Mouse (Mus musculus): Measurements from ENCODE around the gene Kbtbd12. TPM values are rescaled to one million over a fixed set of nuclear protein-coding genes. Genes with fewer than 3 reads are reported as not detected.

Gene Kbtbd12
- polyA plus RNA-seq, 1 experiment from 2014 or later: not detected

- no peak overlapping the region for H3K4me2 ChIP-seq (ENCODE audit: low read depth)
- DNase-seq (ENCODE audit: low spot score): peak; percentile 64
- no peaks in the 10 kb centered on the region for H3K36me3 ChIP-seq (ENCODE audit: control insufficient read depth, insufficient read depth, low read length)
- H3K9me3 ChIP-seq (ENCODE audit: control insufficient read depth, low read length): no peaks in the 10 kb centered on the region
- no peaks in the 10 kb centered on the region for H3K4me1 ChIP-seq (ENCODE audit: control insufficient read depth, insufficient read depth, low read length)
- H3K27me3 ChIP-seq (ENCODE audit: control insufficient read depth, insufficient read depth, low read length): peaks cover 10% of the 10 kb centered on the region; the same call in 1 of the 2 replicates
- H3K4me3 ChIP-seq (ENCODE audit: low read depth, low read length): no peak overlapping the region
- no peak overlapping the region for H3K9ac ChIP-seq (ENCODE audit: low read length)
- 30% methylated on average over 4 of the region's 4 CpGs for whole genome bisulfite sequencing
- no peak overlapping the region for H3K27ac ChIP-seq (ENCODE audit: low read depth, low read length)
- no peak for ATAC-seq (ENCODE audit: insufficient read depth, low FRiP score, low TSS enrichment)
Measured at GRCm38 (mm10) chr6:88549137-88549814, 88.5 kb downstream of the Kbtbd12 start.

GRCm38 (mm10) chr6:88548405-88549049, 89.2 kb downstream of the Kbtbd12 start:
- Histone ChIP-seq H3K4me1 (ENCODE audit: control insufficient read depth, insufficient read depth, low read length) (no peaks in the 10 kb centered on the region), H3K36me3 (ENCODE audit: control insufficient read depth, insufficient read depth, low read length) (no peaks in the 10 kb centered on the region), H3K4me3 (ENCODE audit: low read depth, low read length) (no peak overlapping the region), H3K27me3 (ENCODE audit: control insufficient read depth, insufficient read depth, low read length) (peaks cover 10% of the 10 kb centered on the region; the same call in 1 of the 2 replicates), H3K4me2 (ENCODE audit: low read depth) (no peak overlapping the region), H3K27ac (ENCODE audit: low read depth, low read length) (no peak overlapping the region), H3K9me3 (ENCODE audit: control insufficient read depth, low read length) (no peaks in the 10 kb centered on the region), H3K9ac (ENCODE audit: low read length) (no peak overlapping the region)
- ATAC-seq (ENCODE audit: insufficient read depth, low FRiP score, low TSS enrichment) (no peak), DNase-seq (ENCODE audit: low spot score) (no peak)
- 81% methylated on average over 10 of the region's 10 CpGs for whole genome bisulfite sequencing

- DNase-seq (ENCODE audit: low spot score): no peak
- Histone ChIP-seq H3K27ac (ENCODE audit: low read depth, low read length) (no peak overlapping the region), H3K9ac (ENCODE audit: low read length) (peak overlapping the region; percentile 49; the same call in 1 of the 2 replicates), H3K4me1 (ENCODE audit: control insufficient read depth, insufficient read depth, low read length) (no peaks in the 10 kb centered on the region), H3K4me3 (ENCODE audit: low read depth, low read length) (no peak overlapping the region), H3K27me3 (ENCODE audit: control insufficient read depth, insufficient read depth, low read length) (peaks cover 10% of the 10 kb centered on the region; the same call in 1 of the 2 replicates), H3K36me3 (ENCODE audit: control insufficient read depth, insufficient read depth, low read length) (no peaks in the 10 kb centered on the region), H3K9me3 (ENCODE audit: control insufficient read depth, low read length) (no peaks in the 10 kb centered on the region), H3K4me2 (ENCODE audit: low read depth) (no peak overlapping the region)
- ATAC-seq (ENCODE audit: insufficient read depth, low FRiP score, low TSS enrichment): no peak
- WGBS: 31% methylated on average over 10 of the region's 10 CpGs
Measured at GRCm38 (mm10) chr6:88545397-88545790, 92.4 kb downstream of the Kbtbd12 start.

GRCm38 (mm10) chr6:88544644-88545396, 92.9 kb downstream of the Kbtbd12 start:
- ATAC-seq (ENCODE audit: insufficient read depth, low FRiP score, low TSS enrichment): no peak
- Histone ChIP-seq H3K9ac (ENCODE audit: low read length) (peak overlapping the region; percentile 49; the same call in 1 of the 2 replicates), H3K27ac (ENCODE audit: low read depth, low read length) (no peak overlapping the region), H3K36me3 (ENCODE audit: control insufficient read depth, insufficient read depth, low read length) (no peaks in the 10 kb centered on the region), H3K4me1 (ENCODE audit: control insufficient read depth, insufficient read depth, low read length) (no peaks in the 10 kb centered on the region), H3K4me2 (ENCODE audit: low read depth) (no peak overlapping the region), H3K9me3 (ENCODE audit: control insufficient read depth, low read length) (no peaks in the 10 kb centered on the region), H3K4me3 (ENCODE audit: low read depth, low read length) (no peak overlapping the region), H3K27me3 (ENCODE audit: control insufficient read depth, insufficient read depth, low read length) (peaks cover 10% of the 10 kb centered on the region; the same call in 1 of the 2 replicates)
- 43% methylated on average over 11 of the region's 11 CpGs for WGBS
- DNase-seq (ENCODE audit: low spot score): no peak

- Histone ChIP-seq H3K27me3 (ENCODE audit: control insufficient read depth, insufficient read depth, low read length) (peaks cover 10% of the 10 kb centered on the region; the same call in 1 of the 2 replicates), H3K4me3 (ENCODE audit: low read depth, low read length) (no peak overlapping the region), H3K4me1 (ENCODE audit: control insufficient read depth, insufficient read depth, low read length) (no peaks in the 10 kb centered on the region), H3K4me2 (ENCODE audit: low read depth) (no peak overlapping the region), H3K27ac (ENCODE audit: low read depth, low read length) (no peak overlapping the region), H3K9me3 (ENCODE audit: control insufficient read depth, low read length) (no peaks in the 10 kb centered on the region), H3K9ac (ENCODE audit: low read length) (no peak overlapping the region), H3K36me3 (ENCODE audit: control insufficient read depth, insufficient read depth, low read length) (no peaks in the 10 kb centered on the region)
- ATAC-seq (ENCODE audit: insufficient read depth, low FRiP score, low TSS enrichment) (no peak), DNase-seq (ENCODE audit: low spot score) (no peak)
- 90% methylated on average over 3 of the region's 3 CpGs for WGBS
Measured at GRCm38 (mm10) chr6:88544241-88544640, 93.5 kb downstream of the Kbtbd12 start.

- no peak overlapping the region for H3K27ac ChIP-seq (ENCODE audit: low read depth, low read length)
- 68% methylated on average over 2 of the region's 2 CpGs for WGBS
- DNase-seq (ENCODE audit: low spot score) (no peak), ATAC-seq (ENCODE audit: insufficient read depth, low FRiP score, low TSS enrichment) (no peak)
- no peak overlapping the region for H3K4me3 ChIP-seq (ENCODE audit: low read depth, low read length)
- H3K36me3 ChIP-seq (ENCODE audit: control insufficient read depth, insufficient read depth, low read length): no peaks in the 10 kb centered on the region
- no peak overlapping the region for H3K9ac ChIP-seq (ENCODE audit: low read length)
- H3K4me1 ChIP-seq (ENCODE audit: control insufficient read depth, insufficient read depth, low read length): no peaks in the 10 kb centered on the region
- no peak overlapping the region for H3K4me2 ChIP-seq (ENCODE audit: low read depth)
- no peaks in the 10 kb centered on the region for H3K27me3 ChIP-seq (ENCODE audit: control insufficient read depth, insufficient read depth, low read length)
- no peaks in the 10 kb centered on the region for H3K9me3 ChIP-seq (ENCODE audit: control insufficient read depth, low read length)
Measured at GRCm38 (mm10) chr6:88540093-88540755, 97.5 kb downstream of the Kbtbd12 start.

- DNase-seq (ENCODE audit: low spot score) (no peak), ATAC-seq (ENCODE audit: insufficient read depth, low FRiP score, low TSS enrichment) (no peak)
- Histone ChIP-seq H3K4me1 (ENCODE audit: control insufficient read depth, insufficient read depth, low read length) (no peaks in the 10 kb centered on the region), H3K4me3 (ENCODE audit: low read depth, low read length) (no peak overlapping the region), H3K4me2 (ENCODE audit: low read depth) (no peak overlapping the region), H3K9me3 (ENCODE audit: control insufficient read depth, low read length) (no peaks in the 10 kb centered on the region), H3K27me3 (ENCODE audit: control insufficient read depth, insufficient read depth, low read length) (no peaks in the 10 kb centered on the region), H3K9ac (ENCODE audit: low read length) (no peak overlapping the region), H3K27ac (ENCODE audit: low read depth, low read length) (no peak overlapping the region), H3K36me3 (ENCODE audit: control insufficient read depth, insufficient read depth, low read length) (no peaks in the 10 kb centered on the region)
Measured at GRCm38 (mm10) chr6:88530306-88530705, 107.4 kb downstream of the Kbtbd12 start.

- Histone ChIP-seq H3K9ac (ENCODE audit: low read length) (no peak overlapping the region), H3K4me3 (ENCODE audit: low read depth, low read length) (no peak overlapping the region), H3K36me3 (ENCODE audit: control insufficient read depth, insufficient read depth, low read length) (no peaks in the 10 kb centered on the region), H3K27me3 (ENCODE audit: control insufficient read depth, insufficient read depth, low read length) (no peaks in the 10 kb centered on the region), H3K9me3 (ENCODE audit: control insufficient read depth, low read length) (no peaks in the 10 kb centered on the region), H3K27ac (ENCODE audit: low read depth, low read length) (no peak overlapping the region), H3K4me1 (ENCODE audit: control insufficient read depth, insufficient read depth, low read length) (peaks cover 4% of the 10 kb centered on the region), H3K4me2 (ENCODE audit: low read depth) (no peak overlapping the region)
- no peak for ATAC-seq (ENCODE audit: insufficient read depth, low FRiP score, low TSS enrichment)
- DNase-seq (ENCODE audit: low spot score): no peak
- WGBS: 91% methylated on average over 4 of the region's 4 CpGs
Measured at GRCm38 (mm10) chr6:88524056-88524455, 113.7 kb downstream of the Kbtbd12 start.

Data from neural tube, embryonic 11.5 days (tissue).